Mouse (Mus musculus) kidney, embryonic 16.5 days (tissue): ENCODE data around the gene Eif5a. TPM values are rescaled to one million over a fixed set of nuclear protein-coding genes. Genes with fewer than 3 reads are reported as not detected.

Experiments used
- ATAC-seq: fragments of 200-750 bp; cut with Nextera tagmentation; 2 replicates; pipeline ENCODE4 v1.8.0; 2017; ENCODE audit warnings: moderate TSS enrichment; ENCODE audit not compliant: low FRiP score, low TSS enrichment
- H3K27ac ChIP-seq: fragments of 300-500 bp; sonication (generic); 2 replicates; pipeline ENCODE4 v1.5.1; 2014; ENCODE audit warnings: low read length
- H3K27me3 ChIP-seq: fragments of 300-500 bp; sonication (generic); 2 replicates; pipeline ENCODE4 v1.6.1; 2014; ENCODE audit warnings: low read length, control low read depth, mixed read lengths; ENCODE audit not compliant: insufficient read depth
- H3K36me3 ChIP-seq: fragments of 300-500 bp; sonication (generic); 2 replicates; pipeline ENCODE4 v1.6.1; 2014; ENCODE audit warnings: low read length, control low read depth, mixed read lengths; ENCODE audit not compliant: insufficient read depth
- H3K4me1 ChIP-seq: fragments of 300-500 bp; sonication (generic); 2 replicates; pipeline ENCODE4 v1.6.1; 2014; ENCODE audit warnings: low read length, control low read depth, mixed read lengths; ENCODE audit not compliant: insufficient read depth
- H3K4me2 ChIP-seq: fragments of 300-500 bp; sonication (generic); replicated peaks from 2 replicates; pipeline ENCODE4 v1.6.1; 2014; ENCODE audit warnings: low read depth, low read length
- H3K4me3 ChIP-seq: fragments of 300-500 bp; sonication (generic); 2 replicates; pipeline ENCODE4 v1.5.1; 2014; ENCODE audit warnings: mild to moderate bottlenecking, low read length
- H3K9ac ChIP-seq: fragments of 300-500 bp; sonication (generic); replicated peaks from 2 replicates; pipeline ENCODE4 v1.6.1; 2014; ENCODE audit warnings: low read length
- H3K9me3 ChIP-seq: fragments of 300-500 bp; sonication (generic); 2 replicates; pipeline ENCODE4 v1.6.1; 2016; ENCODE audit warnings: low read length, control low read depth
- WGBS: fragments of 180-500 bp; shearing (Covaris S2); extraction: QIAGEN DNeasy Blood & Tissue Kit; methylation state at CpG from one replicate; pipeline ENCODE4 v1.1.7; 2014; 5-methylcytosine and 5-hydroxymethylcytosine counted together
- polyA plus RNA-seq: library from polyadenylated mRNA; unstranded; fragments of >200 nt; fragmentation: Nextera tagmentation; extraction: Ambion mirVana; gene quantifications from 2 replicates; pipeline ENCODE4 v1.2.1, GENCODE M21; 2015

Gene Eif5a
- polyA plus RNA-seq, 1 experiment from 2014 or later = 1,737 TPM

DNA sequence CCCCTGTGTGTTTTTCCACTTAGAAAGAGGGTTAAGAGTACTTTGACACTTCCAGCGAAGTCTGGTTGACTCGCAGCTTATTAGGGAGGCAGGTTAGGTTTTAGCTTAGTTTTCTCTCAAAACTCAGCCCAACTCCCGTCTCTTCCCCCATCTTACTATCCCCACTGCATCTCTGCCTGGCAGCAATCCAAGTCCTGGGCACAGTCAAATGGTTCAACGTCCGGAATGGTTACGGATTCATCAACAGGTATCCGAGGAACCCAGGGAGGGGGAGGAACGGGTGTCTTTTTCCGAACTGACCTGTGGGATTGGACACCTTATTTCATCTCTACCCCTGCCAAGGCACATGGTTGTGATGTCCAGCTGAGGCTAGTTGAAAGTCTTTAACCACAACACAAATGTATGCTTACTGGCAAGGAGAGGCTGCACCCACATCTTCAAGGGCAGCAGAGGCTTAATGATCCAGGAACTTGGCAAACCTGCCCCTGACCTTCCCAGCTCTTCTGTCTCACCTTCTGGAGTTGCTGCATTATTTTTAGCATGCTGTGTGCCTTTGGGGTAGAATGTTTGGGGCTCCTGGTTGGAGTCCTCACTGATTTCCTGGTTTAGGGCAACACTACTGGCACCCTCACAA is 15.1 kb upstream of the Eif5a start:
- Histone ChIP-seq H3K9ac (peak overlapping the region; percentile 70), H3K9me3 (no peaks in the 10 kb centered on the region), H3K4me1 (peaks cover 31% of the 10 kb centered on the region), H3K27ac (peak overlapping the region; percentile 54; the same call in 1 of the 2 replicates), H3K36me3 (no peaks in the 10 kb centered on the region), H3K4me3 (peak overlapping the region; percentile 58), H3K4me2 (peak overlapping the region; percentile 99), H3K27me3 (peaks cover 10% of the 10 kb centered on the region)
- 23% methylated on average over 9 of the region's 9 CpGs for WGBS
- no peak for ATAC-seq

DNA sequence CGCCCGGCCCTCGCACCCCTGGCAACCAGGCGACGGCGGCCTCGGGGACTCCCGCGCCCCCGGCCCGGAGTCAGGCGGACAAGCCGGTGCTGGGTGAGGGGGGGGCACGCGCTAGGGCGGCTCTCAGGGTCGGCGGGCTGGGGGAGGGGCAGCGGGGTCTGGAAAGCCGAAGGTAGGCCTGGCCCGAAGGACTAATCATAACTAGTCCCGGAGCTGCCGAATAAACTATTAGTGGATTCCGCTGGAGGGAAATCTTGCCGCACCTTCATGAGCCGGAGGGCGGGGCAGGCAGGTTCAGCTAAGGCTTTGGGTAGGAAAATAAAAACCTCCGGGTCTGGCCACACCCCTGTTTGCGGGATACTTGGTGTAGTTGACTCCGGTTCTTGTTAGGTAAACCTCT is 14.4 kb upstream of the Eif5a start:
- ATAC-seq = no peak
- peak overlapping the region; percentile 99 for H3K4me2 ChIP-seq
- no peaks in the 10 kb centered on the region for H3K9me3 ChIP-seq
- peaks cover 10% of the 10 kb centered on the region for H3K27me3 ChIP-seq
- no peaks in the 10 kb centered on the region for H3K36me3 ChIP-seq
- H3K27ac ChIP-seq = peak overlapping the region; percentile 54; the same call in 1 of the 2 replicates
- H3K4me1 ChIP-seq = peaks cover 31% of the 10 kb centered on the region
- 2% methylated on average over 27 of the region's 30 CpGs for WGBS
- peak overlapping the region; percentile 70 for H3K9ac ChIP-seq
- H3K4me3 ChIP-seq = peak overlapping the region; percentile 58

DNA sequence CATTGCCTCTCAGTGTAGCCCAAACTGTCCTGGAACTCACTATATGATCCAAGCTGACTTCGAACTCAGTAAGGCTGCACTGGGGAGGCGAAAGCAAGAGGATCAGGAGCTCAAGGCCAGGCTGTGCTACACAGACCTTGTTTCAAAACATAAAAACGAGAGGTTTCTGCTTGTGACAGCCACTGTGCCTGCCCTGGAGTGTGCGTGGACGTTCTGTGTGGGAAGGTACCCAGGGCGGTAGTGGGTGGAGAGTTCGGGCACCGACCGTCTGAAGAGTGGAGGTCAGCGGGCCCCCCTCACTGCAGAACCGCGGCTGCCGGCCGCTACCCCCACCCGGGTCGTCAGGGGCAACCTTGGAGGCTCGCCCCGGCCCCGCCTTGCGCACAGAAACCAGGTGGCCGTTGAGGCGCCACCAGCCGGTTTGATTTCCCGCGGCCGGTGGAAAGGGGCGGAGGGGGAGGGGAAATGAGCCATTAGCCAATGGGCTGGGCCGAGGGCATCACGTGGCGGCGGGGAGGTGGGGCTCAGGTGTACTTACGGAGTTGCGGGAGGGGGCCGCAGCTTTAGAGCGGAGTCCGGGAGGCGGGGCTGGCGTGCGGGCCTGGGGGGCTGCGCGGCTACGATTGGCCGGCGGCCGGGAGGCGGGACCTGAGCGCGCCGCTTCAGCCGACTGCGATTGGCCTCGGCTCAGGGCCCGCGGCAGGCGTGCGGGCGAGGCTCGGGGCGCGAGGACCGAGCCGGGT is 13.6 kb upstream of the Eif5a start, which contains the start of gene Ybx2:
Gene Ybx2, plus strand, starts transcription at position 660 of the 743 bp plus-strand sequence.
- peak within 1 kb of the TSS; percentile 99 for H3K4me2 ChIP-seq
- peaks cover 31% of the 10 kb centered on the region for H3K4me1 ChIP-seq
- peaks cover 10% of the 10 kb centered on the region for H3K27me3 ChIP-seq
- WGBS = 1% methylated on average over 52 of the region's 62 CpGs
- peak within 1 kb of the TSS; percentile 70 for H3K9ac ChIP-seq
- peak within 1 kb of the TSS; percentile 54; the same call in 1 of the 2 replicates for H3K27ac ChIP-seq
- no peaks in the 10 kb centered on the region for H3K9me3 ChIP-seq
- peak within 1 kb of the TSS; percentile 58 for H3K4me3 ChIP-seq
- H3K36me3 ChIP-seq = no peaks in the 10 kb centered on the region
- peak; percentile 87 for ATAC-seq

DNA sequence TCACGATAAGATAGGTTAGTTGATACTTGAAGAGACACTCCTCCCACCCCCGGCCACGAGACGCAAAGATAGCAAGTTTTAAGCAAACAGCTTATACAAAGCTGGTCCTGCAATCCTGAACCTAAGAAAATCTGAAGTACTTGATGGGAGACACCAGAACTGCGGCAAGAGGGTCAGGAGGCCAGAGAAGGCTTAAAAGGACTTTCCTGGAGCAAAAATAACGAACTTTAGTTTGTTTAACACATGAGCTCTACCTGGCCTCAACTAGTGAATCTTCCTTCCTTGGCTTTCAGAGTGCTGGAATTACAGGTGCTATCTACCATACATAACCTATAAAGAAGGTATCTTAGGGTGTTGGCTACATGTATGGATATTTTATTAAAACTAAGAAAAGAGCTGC is 12.9 kb upstream of the Eif5a start:
- Histone ChIP-seq H3K27ac (no peak overlapping the region; the same call in 1 of the 2 replicates), H3K9me3 (no peaks in the 10 kb centered on the region), H3K4me1 (peaks cover 31% of the 10 kb centered on the region), H3K4me3 (no peak overlapping the region), H3K4me2 (peak overlapping the region; percentile 47), H3K9ac (no peak overlapping the region; the same call in 1 of the 2 replicates), H3K36me3 (no peaks in the 10 kb centered on the region), H3K27me3 (peaks cover 10% of the 10 kb centered on the region)
- WGBS = 10% methylated on average over 6 of the region's 6 CpGs
- no peak for ATAC-seq

DNA sequence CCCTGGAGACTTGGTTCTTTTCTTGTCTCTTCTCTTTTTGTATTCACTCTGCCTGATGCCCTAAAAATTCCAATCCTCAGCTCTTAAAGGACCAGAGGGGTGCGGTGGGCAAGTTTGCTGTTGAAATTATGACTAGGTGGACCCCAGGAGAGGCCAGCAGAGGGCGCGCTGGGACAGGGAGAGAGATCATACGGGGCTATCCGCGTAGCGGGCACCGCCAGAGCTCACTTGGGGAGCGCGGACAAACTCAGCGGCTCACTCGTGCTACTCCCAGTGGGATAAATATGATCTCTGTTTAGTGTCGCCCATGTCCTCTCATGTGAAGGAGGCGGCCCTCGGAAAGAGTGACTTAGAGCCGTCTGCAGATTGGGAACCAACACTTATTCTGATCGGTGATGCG is 12.4 kb upstream of the Eif5a start:
- H3K4me1 ChIP-seq = peaks cover 31% of the 10 kb centered on the region
- ATAC-seq = peak; percentile 60
- no peaks in the 10 kb centered on the region for H3K9me3 ChIP-seq
- WGBS = under 1% methylated on average over 18 of the region's 18 CpGs
- H3K9ac ChIP-seq = no peak overlapping the region; the same call in 1 of the 2 replicates
- H3K36me3 ChIP-seq = no peaks in the 10 kb centered on the region
- H3K4me2 ChIP-seq = peak overlapping the region; percentile 47
- peaks cover 10% of the 10 kb centered on the region for H3K27me3 ChIP-seq
- no peak overlapping the region for H3K27ac ChIP-seq
- peak overlapping the region; percentile 25 for H3K4me3 ChIP-seq

DNA sequence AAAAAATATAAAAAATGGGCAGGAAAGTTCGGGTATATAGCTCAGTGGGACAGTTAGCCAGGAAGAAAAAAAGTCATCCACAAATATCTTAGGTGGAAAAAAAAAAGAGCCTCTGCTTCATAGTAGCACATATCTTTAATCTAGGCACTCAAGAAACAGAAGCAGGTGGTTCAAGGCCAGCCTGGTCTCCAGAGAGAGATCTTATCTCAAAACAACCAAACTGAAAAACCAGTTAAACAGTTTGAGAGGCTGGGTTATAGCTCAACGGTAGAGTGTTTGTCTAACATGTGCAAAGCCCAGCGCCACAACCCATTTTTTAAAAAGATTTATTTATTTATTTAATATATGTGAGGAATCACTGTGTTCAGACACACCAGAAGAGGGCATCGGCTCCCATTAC is 11.3 kb upstream of the Eif5a start:
- no peak overlapping the region for H3K4me2 ChIP-seq
- no peak overlapping the region for H3K9ac ChIP-seq
- no peaks in the 10 kb centered on the region for H3K36me3 ChIP-seq
- no peaks in the 10 kb centered on the region for H3K9me3 ChIP-seq
- H3K4me1 ChIP-seq = peaks cover 30% of the 10 kb centered on the region
- peaks cover 10% of the 10 kb centered on the region for H3K27me3 ChIP-seq
- H3K27ac ChIP-seq = no peak overlapping the region
- WGBS = 75% methylated on average over 4 of the region's 4 CpGs
- no peak overlapping the region for H3K4me3 ChIP-seq
- no peak for ATAC-seq

DNA sequence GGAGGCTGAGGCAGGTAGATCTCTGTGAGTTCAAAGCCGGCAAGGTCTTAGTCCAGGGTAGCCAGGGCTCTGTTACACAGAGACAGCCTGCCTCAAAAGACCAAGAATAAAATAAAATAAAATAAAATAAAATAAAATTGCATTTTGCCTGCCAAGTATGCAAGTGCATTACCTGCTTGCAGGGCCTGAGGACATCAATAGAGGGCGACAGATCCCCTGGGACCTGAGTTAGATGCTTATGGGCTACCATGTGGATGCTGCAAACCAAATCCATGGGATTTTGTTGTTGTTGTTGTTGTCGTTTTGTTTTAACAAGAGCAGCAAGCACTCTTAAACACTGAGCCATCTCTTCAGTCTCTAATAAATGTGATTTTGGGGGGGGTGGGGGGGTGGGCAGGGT is 10.5 kb upstream of the Eif5a start:
- Histone ChIP-seq H3K4me3 (no peak overlapping the region), H3K4me2 (no peak overlapping the region), H3K27me3 (peaks cover 10% of the 10 kb centered on the region; the same call in 1 of the 2 replicates), H3K36me3 (no peaks in the 10 kb centered on the region), H3K9ac (no peak overlapping the region), H3K4me1 (peaks cover 22% of the 10 kb centered on the region), H3K9me3 (no peaks in the 10 kb centered on the region), H3K27ac (no peak overlapping the region)
- 40% methylated on average over 3 of the region's 3 CpGs for WGBS
- ATAC-seq = no peak

DNA sequence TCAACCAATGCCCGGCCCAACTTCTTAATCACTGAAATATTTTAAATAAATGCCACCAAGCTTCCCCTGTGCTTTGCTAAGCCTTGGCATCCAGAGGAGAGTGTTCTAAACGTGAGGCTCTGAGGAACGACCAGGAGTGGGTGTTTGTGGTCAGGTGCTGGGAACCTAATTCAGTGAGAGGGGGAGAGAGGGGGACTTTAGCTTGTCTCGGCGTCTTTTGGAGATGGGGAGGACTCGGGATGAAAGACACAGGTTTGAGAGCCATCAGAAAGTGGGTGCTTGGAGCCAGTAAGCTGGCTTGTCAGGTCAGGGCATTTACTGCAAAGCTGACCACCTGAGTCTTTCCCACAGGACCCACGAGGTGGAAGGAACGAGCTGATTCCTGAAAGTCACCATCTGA is 10.0 kb upstream of the Eif5a start:
- no peak overlapping the region for H3K27ac ChIP-seq
- H3K36me3 ChIP-seq = no peaks in the 10 kb centered on the region
- no peak overlapping the region for H3K4me3 ChIP-seq
- H3K27me3 ChIP-seq = peaks cover 6% of the 10 kb centered on the region; the same call in 1 of the 2 replicates
- 74% methylated on average over 8 of the region's 8 CpGs for WGBS
- ATAC-seq = no peak
- H3K4me1 ChIP-seq = peaks cover 17% of the 10 kb centered on the region
- no peaks in the 10 kb centered on the region for H3K9me3 ChIP-seq
- H3K4me2 ChIP-seq = no peak overlapping the region
- H3K9ac ChIP-seq = no peak overlapping the region

DNA sequence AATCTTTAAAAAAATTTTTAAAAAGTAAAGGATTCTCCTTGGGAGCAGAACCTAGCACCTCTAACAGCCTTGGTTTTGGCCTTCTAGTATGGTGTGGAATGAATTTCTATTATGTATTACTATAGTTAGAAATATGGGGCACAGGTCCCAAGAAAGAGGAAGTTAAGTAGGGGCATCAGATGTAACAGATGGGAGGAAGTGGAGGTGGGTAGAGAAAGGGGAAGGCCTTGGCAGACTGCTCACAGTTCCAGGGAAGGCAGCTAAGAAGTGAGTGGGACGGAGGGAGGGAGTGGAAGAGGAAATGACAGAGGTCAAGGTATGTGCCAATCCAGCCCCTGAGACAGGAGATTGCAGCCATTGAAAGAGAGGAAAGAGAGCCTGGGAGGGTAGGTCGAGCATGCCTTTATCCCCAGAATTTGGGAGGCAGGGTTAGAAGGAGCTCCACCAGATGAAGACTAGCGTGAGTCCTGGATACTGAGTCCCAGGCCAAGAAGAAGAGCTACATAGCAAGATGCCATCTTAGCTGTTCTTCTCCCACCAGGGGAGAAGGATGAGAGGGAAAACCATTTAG is 9.3 kb upstream of the Eif5a start:
- Histone ChIP-seq H3K9ac (no peak overlapping the region), H3K4me2 (no peak overlapping the region), H3K4me1 (peaks cover 10% of the 10 kb centered on the region), H3K9me3 (no peaks in the 10 kb centered on the region), H3K36me3 (no peaks in the 10 kb centered on the region), H3K4me3 (no peak overlapping the region), H3K27me3 (peaks cover 4% of the 10 kb centered on the region; the same call in 1 of the 2 replicates), H3K27ac (no peak overlapping the region)
- no peak for ATAC-seq
- 64% methylated on average over 3 of the region's 3 CpGs for WGBS
